Mouse (Mus musculus) hindbrain, embryonic 13.5 days (tissue): ENCODE results near the gene Srebf1. TPM values are rescaled to one million over a fixed set of nuclear protein-coding genes. Genes with fewer than 3 reads are reported as not detected.

Experiments used
- ATAC-seq: fragments of 200-750 bp; cut with Nextera tagmentation; 2 replicates; pipeline ENCODE4 v1.8.0; 2017; ENCODE audit warnings: moderate TSS enrichment; ENCODE audit not compliant: low FRiP score
- H3K27ac ChIP-seq: fragments of 300-500 bp; sonication (generic); 2 replicates; pipeline ENCODE4 v1.5.1; 2015; ENCODE audit warnings: inconsistent platforms, mild to moderate bottlenecking, moderate library complexity
- H3K27me3 ChIP-seq: fragments of 300-500 bp; sonication (generic); 2 replicates; pipeline ENCODE4 v1.6.1; 2015; ENCODE audit warnings: mild to moderate bottlenecking, inconsistent platforms
- H3K36me3 ChIP-seq: fragments of 300-500 bp; sonication (generic); 2 replicates; pipeline ENCODE4 v1.6.1; 2015; ENCODE audit warnings: mild to moderate bottlenecking, inconsistent platforms
- H3K4me1 ChIP-seq: fragments of 300-500 bp; sonication (generic); replicated peaks from 2 replicates; pipeline ENCODE4 v1.6.1; 2015; ENCODE audit warnings: inconsistent platforms
- H3K4me2 ChIP-seq: fragments of 300-500 bp; sonication (generic); 2 replicates; pipeline ENCODE4 v1.6.1; 2015; ENCODE audit warnings: inconsistent platforms, mild to moderate bottlenecking, moderate library complexity
- H3K4me3 ChIP-seq: fragments of 300-500 bp; sonication (generic); 2 replicates; pipeline ENCODE4 v1.5.1; 2015; ENCODE audit warnings: mild to moderate bottlenecking, inconsistent platforms
- H3K9ac ChIP-seq: fragments of 300-500 bp; sonication (generic); 2 replicates; pipeline ENCODE4 v1.6.1; 2015; ENCODE audit warnings: mild to moderate bottlenecking, inconsistent platforms
- H3K9me3 ChIP-seq: fragments of 300-500 bp; sonication (generic); 2 replicates; pipeline ENCODE4 v1.6.1; 2016; ENCODE audit warnings: inconsistent platforms
- WGBS: fragments of 180-500 bp; shearing (Covaris S2); methylation state at CpG from one replicate; pipeline ENCODE4 v1.1.7; 2015; 5-methylcytosine and 5-hydroxymethylcytosine counted together
- polyA plus RNA-seq: library from polyadenylated mRNA; unstranded; fragments of >200 nt; fragmentation: Nextera tagmentation; extraction: Ambion mirVana; gene quantifications from 2 replicates; pipeline ENCODE4 v1.2.1, GENCODE M21; 2015

The Srebf1 gene
- polyA plus RNA-seq, 1 experiment from 2014 or later: 43.9 TPM

DNA sequence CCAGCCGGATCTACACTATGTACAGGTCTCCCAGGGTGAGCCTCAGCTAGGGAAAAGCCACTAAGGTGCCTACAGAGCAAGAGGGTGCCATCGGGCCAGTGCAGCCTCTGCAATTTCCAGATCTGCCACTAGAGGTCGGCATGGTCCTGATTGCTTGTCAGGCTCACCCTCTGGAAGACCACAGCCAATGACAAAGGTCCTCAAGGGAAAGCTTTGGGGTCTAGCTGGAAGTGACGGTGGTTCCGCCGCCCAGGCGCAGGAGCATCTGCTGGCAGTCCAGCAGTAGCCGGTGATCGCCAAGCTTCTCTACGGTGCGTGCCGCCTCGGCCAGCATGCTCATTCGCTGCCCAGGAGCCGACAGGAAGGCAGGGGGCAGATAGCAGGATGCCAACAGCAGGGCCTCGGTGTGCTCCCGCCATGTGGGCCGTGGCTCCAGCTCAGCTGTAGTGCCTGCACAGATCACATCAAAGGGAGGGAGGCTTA, 22.6 kb downstream of the Srebf1 start:
- Histone ChIP-seq H3K4me3 (no peak overlapping the region), H3K9me3 (peaks cover 3% of the 10 kb centered on the region; the same call in 1 of the 2 replicates), H3K27me3 (no peaks in the 10 kb centered on the region), H3K4me2 (peak overlapping the region; percentile 34), H3K9ac (peak overlapping the region; percentile 62), H3K36me3 (peaks cover 89% of the 10 kb centered on the region), H3K27ac (peak overlapping the region; percentile 92), H3K4me1 (peaks cover 36% of the 10 kb centered on the region)
- WGBS: 7% methylated on average over 18 of the region's 18 CpGs
- ATAC-seq: peak; percentile 68

DNA sequence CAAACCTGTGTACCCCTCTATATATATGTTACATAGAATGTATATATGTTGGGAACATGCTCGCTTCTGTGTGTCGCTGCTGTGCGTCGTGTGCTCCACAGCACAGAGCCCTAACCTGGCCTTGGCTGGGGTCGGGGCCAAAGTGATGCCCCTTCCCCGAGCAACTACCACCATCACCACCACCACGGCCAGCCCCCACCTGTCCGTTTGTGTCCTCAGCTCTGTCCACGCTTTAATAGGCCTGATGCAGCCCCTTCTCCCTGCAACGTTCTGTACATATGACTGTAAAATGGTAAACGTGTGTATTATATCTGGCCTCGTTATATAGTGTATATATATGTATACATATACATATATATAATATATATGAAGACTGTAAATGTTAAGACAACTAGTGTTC, 23.7 kb downstream of the Srebf1 start:
- Histone ChIP-seq H3K27ac (no peak overlapping the region), H3K9me3 (peaks cover 4% of the 10 kb centered on the region; the same call in 1 of the 2 replicates), H3K4me2 (no peak overlapping the region), H3K4me1 (peaks cover 32% of the 10 kb centered on the region), H3K36me3 (peaks cover 89% of the 10 kb centered on the region), H3K4me3 (no peak overlapping the region), H3K9ac (peak overlapping the region; percentile 2; the same call in 1 of the 2 replicates), H3K27me3 (no peaks in the 10 kb centered on the region)
- WGBS: 92% methylated on average over 12 of the region's 12 CpGs
- no peak for ATAC-seq

DNA sequence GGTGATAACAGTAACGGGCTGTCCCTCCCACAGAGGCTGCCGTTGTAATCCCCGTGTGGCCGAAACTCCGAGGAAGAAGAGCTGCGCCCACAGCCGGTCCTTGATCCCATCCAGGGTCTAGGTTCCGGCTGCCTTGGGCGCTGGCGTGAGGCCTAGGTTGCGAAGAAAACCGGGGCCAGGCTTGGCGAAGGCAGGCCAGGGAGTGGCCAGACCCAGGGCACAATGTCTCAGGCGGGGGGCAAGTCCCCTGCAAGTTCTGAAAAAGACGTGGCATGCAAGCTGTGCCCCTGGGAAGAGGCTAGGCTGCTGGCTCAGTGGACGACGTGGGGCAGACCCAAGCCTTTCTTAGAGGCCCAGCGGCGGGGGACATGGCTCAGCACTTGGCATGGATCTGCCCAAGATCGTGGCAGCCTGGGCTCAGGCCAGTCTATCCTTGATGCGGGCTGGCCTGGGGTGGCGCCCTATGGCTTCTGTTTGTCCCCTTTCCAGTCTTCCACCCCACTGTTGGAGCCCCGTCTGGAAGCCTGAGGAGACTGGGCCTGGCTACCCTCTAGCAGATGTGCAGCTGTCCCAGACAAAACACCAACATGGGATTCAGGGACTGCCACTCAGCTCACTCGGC, 24.3 kb downstream of the Srebf1 start:
- Histone ChIP-seq H3K27ac (peak overlapping the region; percentile 64), H3K9ac (peak overlapping the region; percentile 2; the same call in 1 of the 2 replicates), H3K4me2 (no peak overlapping the region), H3K4me1 (peaks cover 31% of the 10 kb centered on the region), H3K4me3 (no peak overlapping the region), H3K36me3 (peaks cover 90% of the 10 kb centered on the region), H3K27me3 (no peaks in the 10 kb centered on the region), H3K9me3 (peaks cover 4% of the 10 kb centered on the region; the same call in 1 of the 2 replicates)
- 77% methylated on average over 24 of the region's 24 CpGs for WGBS
- ATAC-seq: no peak

DNA sequence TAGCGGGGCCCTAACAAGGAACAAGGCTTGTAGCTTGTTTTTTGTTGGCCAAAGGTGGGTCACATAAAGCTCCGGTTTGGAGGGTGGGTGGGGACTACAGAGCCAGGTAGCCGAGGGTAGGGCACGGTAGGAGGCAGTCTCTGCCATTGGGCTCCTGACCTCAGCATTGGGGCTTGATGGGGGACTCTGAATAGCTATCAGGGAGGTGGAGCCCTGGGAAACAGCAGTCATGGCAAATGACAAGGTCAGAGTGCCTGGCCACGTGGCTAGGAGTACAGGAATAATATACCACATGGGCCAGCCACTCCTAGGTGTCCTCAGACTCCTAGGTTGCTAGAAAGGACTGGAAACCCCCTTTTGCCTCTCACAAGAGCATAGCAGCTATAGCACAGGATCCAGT, 26.0 kb downstream of the Srebf1 start:
- Histone ChIP-seq H3K4me3 (no peak overlapping the region), H3K4me1 (peaks cover 25% of the 10 kb centered on the region), H3K9ac (no peak overlapping the region), H3K27ac (peak overlapping the region; percentile 45; the same call in 1 of the 2 replicates), H3K9me3 (peaks cover 4% of the 10 kb centered on the region; the same call in 1 of the 2 replicates), H3K27me3 (no peaks in the 10 kb centered on the region), H3K4me2 (no peak overlapping the region), H3K36me3 (peaks cover 90% of the 10 kb centered on the region)
- 84% methylated on average over 5 of the region's 5 CpGs for WGBS
- no peak for ATAC-seq

DNA sequence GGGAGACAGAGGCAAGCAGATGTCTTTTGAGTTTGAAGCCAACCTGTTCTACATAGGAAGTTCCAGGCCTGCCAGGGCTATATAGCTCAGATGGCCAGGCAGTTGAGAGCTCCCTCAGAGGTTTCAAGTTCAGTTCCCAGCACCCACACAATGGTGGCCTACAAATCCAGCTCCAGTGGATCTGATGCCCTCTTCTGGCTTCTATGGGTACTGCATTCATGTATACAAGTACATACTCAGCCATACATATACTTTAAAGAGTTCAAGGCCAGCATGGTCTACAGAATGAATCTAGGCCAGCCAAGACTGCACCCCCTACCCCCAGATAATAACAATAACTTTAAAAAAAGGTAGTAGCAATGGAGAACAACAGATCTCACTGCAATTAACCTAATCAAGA, 27.3 kb downstream of the Srebf1 start:
- no peak overlapping the region for H3K9ac ChIP-seq
- H3K36me3 ChIP-seq: peaks cover 90% of the 10 kb centered on the region
- H3K27me3 ChIP-seq: no peaks in the 10 kb centered on the region
- H3K4me3 ChIP-seq: no peak overlapping the region
- peaks cover 27% of the 10 kb centered on the region for H3K4me1 ChIP-seq
- H3K9me3 ChIP-seq: peaks cover 4% of the 10 kb centered on the region; the same call in 1 of the 2 replicates
- ATAC-seq: no peak
- no peak overlapping the region for H3K4me2 ChIP-seq
- H3K27ac ChIP-seq: no peak overlapping the region

DNA sequence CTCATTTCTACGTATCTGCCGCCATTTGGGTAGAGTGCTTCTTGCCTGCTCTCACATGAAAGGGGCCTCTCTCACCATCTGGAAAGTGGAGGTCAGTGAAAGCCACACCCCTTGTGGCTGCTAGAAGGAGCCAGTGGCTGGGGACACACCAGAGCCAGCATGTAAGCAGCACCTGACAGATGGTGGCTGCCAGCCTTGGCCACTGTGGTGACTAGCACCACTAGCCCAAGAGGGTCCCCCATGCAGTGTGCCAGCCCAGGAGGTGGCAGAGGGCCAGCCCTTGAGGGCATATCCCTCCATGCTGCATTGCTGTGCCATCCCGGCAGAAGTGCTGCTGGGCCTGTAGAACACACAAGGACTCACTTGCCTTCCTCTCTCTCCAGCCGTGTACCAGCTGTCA, 28.8 kb downstream of the Srebf1 start:
- no peak overlapping the region for H3K9ac ChIP-seq
- H3K4me2 ChIP-seq: no peak overlapping the region
- WGBS: 60% methylated on average over 4 of the region's 4 CpGs
- H3K4me1 ChIP-seq: peaks cover 38% of the 10 kb centered on the region
- H3K36me3 ChIP-seq: peaks cover 98% of the 10 kb centered on the region
- H3K9me3 ChIP-seq: peaks cover 4% of the 10 kb centered on the region; the same call in 1 of the 2 replicates
- H3K4me3 ChIP-seq: no peak overlapping the region
- 0 out of 2 replicates have a peak, but pooled peaks have one; percentile 8 for ATAC-seq
- peak overlapping the region; percentile 35; the same call in 1 of the 2 replicates for H3K27ac ChIP-seq
- no peaks in the 10 kb centered on the region for H3K27me3 ChIP-seq

DNA sequence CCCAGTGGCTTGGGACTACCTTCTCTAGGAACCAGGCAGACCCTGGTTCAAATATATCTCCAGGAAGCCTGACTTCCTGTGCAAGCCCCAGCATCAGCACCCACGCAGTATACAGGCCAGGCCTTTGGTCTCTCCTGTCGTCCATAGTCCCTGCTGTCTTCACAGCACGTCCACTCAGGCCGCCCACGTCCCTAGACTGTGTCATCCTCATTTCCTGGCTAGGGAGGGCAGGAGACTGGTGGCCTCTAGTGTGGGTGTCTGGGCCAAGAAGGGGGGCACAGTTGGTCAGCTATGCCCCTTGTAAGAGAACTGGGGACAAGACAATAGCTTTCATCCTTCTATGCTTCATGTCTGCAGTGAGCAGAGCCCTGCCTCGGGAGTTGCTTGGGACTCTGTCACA, 29.8 kb downstream of the Srebf1 start:
- H3K9ac ChIP-seq: peak overlapping the region; percentile 29; the same call in 1 of the 2 replicates
- peaks cover 4% of the 10 kb centered on the region; the same call in 1 of the 2 replicates for H3K9me3 ChIP-seq
- H3K4me2 ChIP-seq: no peak overlapping the region
- no peak overlapping the region for H3K4me3 ChIP-seq
- H3K36me3 ChIP-seq: peaks cover 98% of the 10 kb centered on the region
- peaks cover 38% of the 10 kb centered on the region for H3K4me1 ChIP-seq
- peak overlapping the region; percentile 35 for H3K27ac ChIP-seq
- ATAC-seq: no peak
- 80% methylated on average over 6 of the region's 6 CpGs for WGBS
- H3K27me3 ChIP-seq: no peaks in the 10 kb centered on the region

DNA sequence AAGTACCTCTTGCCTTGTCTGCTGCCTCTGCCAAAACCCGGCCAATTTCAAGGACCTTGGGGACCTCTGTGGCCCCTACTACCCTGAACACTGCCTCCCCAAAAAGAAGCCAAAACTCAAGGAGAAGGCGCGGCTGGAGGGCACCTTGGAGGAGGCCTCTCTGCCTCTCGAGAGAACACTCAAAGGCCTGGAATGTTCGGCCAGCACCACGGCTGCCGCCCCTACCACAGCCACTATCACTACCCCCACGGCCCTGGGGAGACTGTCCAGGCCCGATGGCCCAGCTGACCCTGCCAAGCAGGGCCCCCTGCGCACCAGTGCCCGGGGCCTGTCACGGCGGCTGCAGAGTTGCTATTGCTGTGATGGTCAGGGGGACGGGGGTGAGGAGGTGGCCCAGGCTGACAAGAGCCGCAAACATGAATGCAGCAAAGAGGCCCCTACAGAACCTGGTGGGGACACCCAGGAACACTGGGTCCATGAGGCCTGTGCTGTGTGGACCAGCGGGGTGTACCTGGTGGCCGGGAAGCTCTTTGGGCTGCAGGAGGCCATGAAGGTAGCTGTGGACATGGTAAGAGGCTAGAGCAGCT, 32.2 kb downstream of the Srebf1 start:
- peaks cover 4% of the 10 kb centered on the region; the same call in 1 of the 2 replicates for H3K9me3 ChIP-seq
- ATAC-seq: no peak
- no peaks in the 10 kb centered on the region for H3K27me3 ChIP-seq
- H3K4me1 ChIP-seq: peaks cover 57% of the 10 kb centered on the region
- 87% methylated on average over 17 of the region's 17 CpGs for WGBS
- no peak overlapping the region for H3K4me3 ChIP-seq
- no peak overlapping the region for H3K4me2 ChIP-seq
- H3K36me3 ChIP-seq: peaks cover 100% of the 10 kb centered on the region
- peak overlapping the region; percentile 24 for H3K9ac ChIP-seq
- H3K27ac ChIP-seq: peak overlapping the region; percentile 66

DNA sequence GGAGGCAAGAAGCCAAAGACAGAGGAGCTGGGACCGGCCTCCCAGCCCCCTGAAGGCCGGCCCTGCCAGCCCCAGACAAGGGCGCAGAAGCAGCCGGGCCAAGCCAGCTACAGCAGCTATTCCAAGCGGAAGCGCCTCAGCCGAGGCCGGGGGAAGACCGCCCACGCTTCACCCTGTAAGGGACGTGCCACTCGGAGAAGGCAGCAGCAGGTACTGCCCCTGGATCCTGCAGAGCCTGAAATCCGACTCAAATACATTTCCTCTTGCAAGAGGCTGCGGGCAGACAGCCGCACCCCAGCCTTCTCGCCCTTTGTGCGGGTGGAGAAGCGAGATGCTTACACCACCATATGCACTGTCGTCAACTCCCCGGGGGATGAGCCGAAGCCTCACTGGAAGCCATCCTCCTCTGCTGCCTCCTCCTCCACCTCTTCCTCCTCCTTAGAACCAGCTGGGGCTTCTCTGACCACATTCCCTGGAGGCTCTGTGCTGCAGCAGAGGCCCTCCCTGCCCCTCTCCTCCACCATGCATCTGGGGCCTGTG, 32.8 kb downstream of the Srebf1 start:
- Histone ChIP-seq H3K36me3 (peaks cover 96% of the 10 kb centered on the region), H3K27me3 (no peaks in the 10 kb centered on the region), H3K9me3 (no peaks in the 10 kb centered on the region), H3K4me1 (peaks cover 63% of the 10 kb centered on the region), H3K27ac (peak overlapping the region; percentile 66), H3K9ac (0 out of 2 replicates have a peak overlapping the region, but pooled peaks have one; percentile 13), H3K4me3 (no peak overlapping the region), H3K4me2 (no peak overlapping the region)
- ATAC-seq: no peak
- WGBS: 82% methylated on average over 21 of the region's 21 CpGs

DNA sequence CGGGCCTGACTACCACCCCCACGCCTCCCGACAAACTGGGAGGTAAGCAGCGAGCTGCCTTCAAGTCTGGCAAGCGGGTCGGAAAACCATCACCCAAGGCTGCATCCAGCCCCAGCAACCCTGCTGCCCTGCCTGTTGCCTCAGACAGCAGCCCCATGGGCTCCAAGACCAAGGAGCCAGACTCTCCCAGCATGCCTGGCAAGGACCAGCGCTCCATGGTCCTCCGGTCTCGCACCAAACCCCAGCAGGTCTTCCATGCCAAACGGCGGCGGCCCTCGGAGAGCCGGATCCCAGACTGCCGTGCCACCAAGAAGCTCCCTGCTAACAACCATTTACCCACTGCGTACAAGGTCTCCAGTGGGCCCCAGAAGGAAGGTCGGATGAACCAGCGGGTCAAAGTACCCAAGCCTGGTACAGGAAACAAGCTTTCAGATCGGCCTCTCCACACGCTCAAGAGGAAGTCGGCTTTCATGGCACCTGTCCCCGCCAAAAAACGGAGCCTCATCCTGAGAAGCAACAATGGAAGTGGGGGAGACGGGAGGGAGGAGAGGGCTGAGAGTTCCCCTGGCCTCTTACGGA, 34.0 kb downstream of the Srebf1 start:
- Histone ChIP-seq H3K4me3 (no peak overlapping the region), H3K36me3 (peaks cover 84% of the 10 kb centered on the region), H3K27ac (peak overlapping the region; percentile 66; the same call in 1 of the 2 replicates), H3K27me3 (no peaks in the 10 kb centered on the region), H3K9me3 (no peaks in the 10 kb centered on the region), H3K9ac (no peak overlapping the region), H3K4me1 (peaks cover 72% of the 10 kb centered on the region), H3K4me2 (no peak overlapping the region)
- no peak for ATAC-seq
- WGBS: 91% methylated on average over 25 of the region's 25 CpGs

DNA sequence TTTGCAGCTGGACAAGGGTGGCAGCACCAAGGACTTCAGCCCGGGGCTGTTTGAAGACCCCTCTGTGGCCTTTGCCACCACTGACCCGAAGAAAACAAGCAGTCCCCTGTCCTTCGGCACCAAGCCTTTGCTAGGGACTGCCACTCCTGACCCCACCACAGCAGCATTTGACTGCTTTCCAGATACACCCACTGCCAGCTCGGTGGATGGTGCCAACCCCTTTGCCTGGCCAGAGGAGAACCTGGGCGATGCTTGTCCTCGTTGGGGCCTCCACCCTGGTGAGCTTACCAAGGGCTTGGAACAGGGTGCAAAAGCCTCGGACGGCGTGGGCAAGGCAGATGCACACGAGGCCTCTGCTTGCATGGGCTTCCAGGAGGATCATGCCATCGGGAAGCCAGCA, 35.3 kb downstream of the Srebf1 start:
- Histone ChIP-seq H3K4me1 (peaks cover 78% of the 10 kb centered on the region), H3K4me2 (no peak overlapping the region), H3K27ac (peak overlapping the region; percentile 94; the same call in 1 of the 2 replicates), H3K9ac (peak overlapping the region; percentile 24; the same call in 1 of the 2 replicates), H3K9me3 (no peaks in the 10 kb centered on the region), H3K4me3 (no peak overlapping the region), H3K27me3 (no peaks in the 10 kb centered on the region), H3K36me3 (peaks cover 71% of the 10 kb centered on the region)
- no peak for ATAC-seq
- 88% methylated on average over 11 of the region's 11 CpGs for WGBS
